Mouse (Mus musculus) regulatory T cell (primary cell): ENCODE measurements around the gene Gla.

Experiments used
- in situ Hi-C: fragments of 300-600 bp; cut with MboI, MseI; formaldehyde crosslinking; loops from one replicate; pipeline ENCODE4 v1.15.1; 2025; ENCODE audit warnings: high pct_unique_total_duplicates

Gene Gla

GRCm38 (mm10) chrX:134600659-134601379 is at the start of gene Gla, which contains the start of gene Hnrnph2:
Gene Gla, minus strand, starts transcription at chrX:134601125.
Gene Hnrnph2, plus strand, starts transcription at chrX:134601179.
- in situ Hi-C loops = no loop called here

- in situ Hi-C loops = loop anchor here (25.0 kb wide), 1 partner anchor 264 kb away; no protein-coding TSS in a partner anchor
Observed at GRCm38 (mm10) chrX:134648031-134648692, 47.2 kb upstream of the Gla start.

GRCm38 (mm10) chrX:134647421-134647820 is 46.5 kb upstream of the Gla start:
- in situ Hi-C loops = loop anchor here (25.0 kb wide), 1 partner anchor 265 kb away; no protein-coding TSS in a partner anchor

- in situ Hi-C loops = loop anchor here (25.0 kb wide), 1 partner anchor 266 kb away; no protein-coding TSS in a partner anchor
Observed at GRCm38 (mm10) chrX:134646338-134646737, 45.4 kb upstream of the Gla start.

- in situ Hi-C loops = loop anchor here (25.0 kb wide), 1 partner anchor 271 kb away; no protein-coding TSS in a partner anchor
Observed at GRCm38 (mm10) chrX:134641000-134641760, 40.3 kb upstream of the Gla start.

GRCm38 (mm10) chrX:134635860-134636259 is 34.9 kb upstream of the Gla start:
- in situ Hi-C loops = loop anchor here (25.0 kb wide), 1 partner anchor 276 kb away; no protein-coding TSS in a partner anchor

- in situ Hi-C loops = loop anchor here (25.0 kb wide), 1 partner anchor 277 kb away; no protein-coding TSS in a partner anchor
Observed at GRCm38 (mm10) chrX:134635111-134635510, 34.2 kb upstream of the Gla start.

GRCm38 (mm10) chrX:134632710-134633109 is 31.8 kb upstream of the Gla start:
- in situ Hi-C loops = loop anchor here (25.0 kb wide), 1 partner anchor 280 kb away; no protein-coding TSS in a partner anchor

- in situ Hi-C loops = loop anchor here (25.0 kb wide), 1 partner anchor 284 kb away; no protein-coding TSS in a partner anchor
Observed at GRCm38 (mm10) chrX:134628200-134628599, 27.3 kb upstream of the Gla start.

GRCm38 (mm10) chrX:134623350-134623749 is 22.4 kb upstream of the Gla start:
- in situ Hi-C loops = no loop called here

- in situ Hi-C loops = no loop called here
Observed at GRCm38 (mm10) chrX:134621685-134622084, 20.8 kb upstream of the Gla start.

GRCm38 (mm10) chrX:134620254-134620865 is 19.4 kb upstream of the Gla start:
- in situ Hi-C loops = no loop called here

GRCm38 (mm10) chrX:134619695-134620094 is 18.8 kb upstream of the Gla start:
- in situ Hi-C loops = no loop called here

- in situ Hi-C loops = no loop called here
Observed at GRCm38 (mm10) chrX:134614306-134614705, 13.4 kb upstream of the Gla start.

- in situ Hi-C loops = no loop called here
Observed at GRCm38 (mm10) chrX:134612285-134612959, 11.5 kb upstream of the Gla start.

- in situ Hi-C loops = no loop called here
Observed at GRCm38 (mm10) chrX:134610984-134611383, 10.1 kb upstream of the Gla start.

- in situ Hi-C loops = no loop called here
Observed at GRCm38 (mm10) chrX:134609472-134609871, 8.5 kb upstream of the Gla start.

- in situ Hi-C loops = no loop called here
Observed at GRCm38 (mm10) chrX:134601380-134602120, 625 bp upstream of the Gla start.

- in situ Hi-C loops = no loop called here
Observed at GRCm38 (mm10) chrX:134599922-134600565, 881 bp downstream of the Gla start.
